Mouse (Mus musculus): ENCODE measurements around the gene Mettl7a1. TPM values are rescaled to one million over a fixed set of nuclear protein-coding genes. Genes with fewer than 3 reads are reported as not detected.
"Not testable (repeated sequence)": the region's sequence is repeated elsewhere in the genome, so short reads cannot be mapped to it uniquely, and the experiment has no call there.

Mettl7a1 gene
- total RNA-seq, 2 experiments from 2014 or later = 33.7 to 40.8 TPM

DNA sequence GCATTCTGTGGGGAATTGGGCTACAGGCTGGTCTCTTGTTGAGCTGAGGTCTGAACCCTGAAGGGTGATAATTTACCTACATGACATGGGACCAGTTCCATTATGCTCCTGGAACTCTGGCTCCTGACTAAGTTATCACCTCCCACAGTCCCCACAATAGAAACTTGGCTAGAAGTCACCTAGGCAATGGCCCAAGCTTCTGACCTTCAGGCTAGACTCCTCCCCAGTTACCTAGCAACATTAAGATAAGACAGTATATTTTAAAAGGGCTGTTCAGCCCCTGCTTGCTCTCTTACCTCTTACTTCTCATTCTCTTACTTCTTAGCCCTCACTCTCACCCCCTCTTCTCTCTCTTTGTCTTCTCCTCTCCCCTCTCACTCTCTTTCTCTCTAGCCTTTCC lies 41.5 kb downstream of the Mettl7a1 start:
- DNase-seq = no peak

GRCm38 (mm10) chr15:100346761-100347160 lies 42.8 kb downstream of the Mettl7a1 start:
- no peak for DNase-seq

DNA sequence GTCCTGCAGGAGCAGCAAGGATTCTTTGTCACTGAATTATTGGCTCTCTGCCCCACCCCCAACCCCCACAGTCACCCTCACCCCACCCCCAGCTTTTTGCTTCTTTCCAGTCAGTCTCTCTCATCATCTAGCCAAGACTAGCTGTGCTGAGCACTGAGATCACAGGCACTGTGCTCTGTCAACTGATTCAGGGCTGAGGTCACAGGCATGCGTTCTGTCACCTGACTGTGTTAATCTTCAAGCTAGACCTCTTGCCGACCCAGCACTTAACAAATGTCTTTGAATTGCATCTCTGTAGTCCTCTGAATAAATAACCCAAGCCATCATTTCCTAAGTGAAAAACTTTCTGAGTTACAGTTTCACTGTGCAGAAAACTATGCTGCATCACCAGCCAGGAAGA lies 45.6 kb downstream of the Mettl7a1 start:
- DNase-seq = no peak

DNA sequence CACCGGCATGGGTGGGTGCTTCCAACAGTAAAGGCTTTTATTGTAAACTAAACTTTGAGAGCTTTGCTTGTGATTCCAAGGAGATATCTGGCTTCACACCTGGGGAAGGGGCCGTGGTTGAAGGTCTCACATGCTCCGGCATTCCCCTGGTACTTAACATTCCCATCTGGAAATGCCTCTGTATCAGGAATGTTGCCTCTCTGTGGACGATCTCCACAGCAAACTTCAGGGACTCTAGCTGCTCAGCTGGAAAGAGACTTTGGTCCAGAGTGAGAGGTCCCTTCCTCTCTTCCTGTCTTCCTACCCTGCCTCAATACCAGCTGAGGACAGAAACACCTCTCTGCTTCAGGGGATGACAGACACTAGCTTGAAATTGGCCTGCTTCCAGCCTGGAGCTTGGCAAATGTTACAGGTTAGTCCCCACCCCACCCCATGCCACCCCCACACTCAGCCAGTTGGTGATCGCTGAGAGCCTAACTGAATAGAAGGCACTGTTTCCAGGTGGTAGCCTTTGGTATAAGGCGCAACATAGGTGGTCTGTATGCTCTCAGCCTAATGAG lies 47.6 kb downstream of the Mettl7a1 start:
- no peak for DNase-seq

- DNase-seq = no peak
Measured at GRCm38 (mm10) chr15:100352711-100353250, 48.8 kb downstream of the Mettl7a1 start, which contains the start of the genes Methig1 and Mettl7a2. Methig1 (plus strand) TSS chr15:100353149. Mettl7a2 (plus strand) TSS chr15:100353200.

- DNase-seq = not testable (repeated sequence)
Measured at GRCm38 (mm10) chr15:100353399-100353798, 49.5 kb downstream of the Mettl7a1 start.

GRCm38 (mm10) chr15:100355876-100356275 lies 51.9 kb downstream of the Mettl7a1 start:
- no peak for DNase-seq

GRCm38 (mm10) chr15:100364242-100364641 lies 60.3 kb downstream of the Mettl7a1 start, which contains the start of gene Higd1c:
Higd1c (plus strand) TSS chr15:100364542.
- DNase-seq = no peak

- DNase-seq = not testable (repeated sequence)
Measured at GRCm38 (mm10) chr15:100365967-100366366, 62.0 kb downstream of the Mettl7a1 start.

- no peak for DNase-seq
Measured at GRCm38 (mm10) chr15:100367119-100367518, 63.2 kb downstream of the Mettl7a1 start.

DNA sequence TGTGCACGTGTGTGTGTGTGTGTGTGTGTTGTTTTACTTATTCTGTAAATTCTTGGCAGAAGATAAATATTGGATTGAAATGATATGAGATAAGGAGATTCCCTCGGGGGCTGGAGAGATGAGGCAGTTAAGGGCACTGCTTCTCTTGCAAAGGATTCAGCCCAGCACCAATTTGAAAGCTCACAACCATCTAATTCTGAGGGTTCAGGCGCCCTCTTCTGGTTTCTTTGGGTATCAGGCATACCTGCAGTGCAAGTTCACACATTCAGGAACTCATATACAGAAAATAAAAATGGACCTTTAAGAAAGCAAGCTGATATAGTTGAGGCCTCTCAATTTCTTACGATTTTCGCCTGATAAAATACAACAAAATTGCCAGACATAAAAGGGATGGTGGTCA lies 71.1 kb downstream of the Mettl7a1 start:
- peak; percentile 42 to 56 for DNase-seq

GRCm38 (mm10) chr15:100377847-100378505 lies 74.0 kb downstream of the Mettl7a1 start:
- peak; percentile 12 to 38 for DNase-seq

Other genes starting within 250 kb of the Mettl7a1 start
- gene Atf1, start 76.3 kb upstream of the Mettl7a1 start, total RNA-seq (2021) = 10 to 100 TPM; 17.4 to 22.9 TPM
- gene Tmprss12, start 23.3 kb upstream of the Mettl7a1 start, total RNA-seq (2021) = not detected
- under 1 TPM; 0.40 to 0.63 TPM for gene Mettl7a3, start 30.8 kb downstream of the Mettl7a1 start, total RNA-seq (2021)
- gene Methig1, start 49.0 kb downstream of the Mettl7a1 start, total RNA-seq (2021) = not detected
- 1 to 10 TPM in 1 of 2 experiments, under 1 TPM in 1; 0.76 to 1.0 TPM for gene Mettl7a2, start 49.1 kb downstream of the Mettl7a1 start, total RNA-seq (2021)
- gene Higd1c, start 60.4 kb downstream of the Mettl7a1 start, total RNA-seq (2021) = not detected
- gene Gm5475, start 118.0 kb downstream of the Mettl7a1 start, total RNA-seq (2021) = not detected
- gene Slc11a2, start 120.9 kb downstream of the Mettl7a1 start, total RNA-seq (2021) = 10 to 100 TPM; 54.0 to 61.5 TPM
- 10 to 100 TPM; 60.0 to 63.0 TPM for gene Letmd1, start 164.9 kb downstream of the Mettl7a1 start, total RNA-seq (2021)
- gene Csrnp2, start 191.3 kb downstream of the Mettl7a1 start, total RNA-seq (2021) = 10 to 100 TPM; 25.8 to 26.1 TPM
- gene Tfcp2, start 247.9 kb downstream of the Mettl7a1 start, total RNA-seq (2021) = 10 to 100 TPM; 26.9 to 33.4 TPM

Data from layer of hippocampus, postnatal 36 days (tissue).